Mouse (Mus musculus): ENCODE measurements around the gene Ak4. TPM values are rescaled to one million over a fixed set of nuclear protein-coding genes. Genes with fewer than 3 reads are reported as not detected.

The Ak4 gene
- polyA plus RNA-seq, 1 experiment: 1.5 TPM

DNA sequence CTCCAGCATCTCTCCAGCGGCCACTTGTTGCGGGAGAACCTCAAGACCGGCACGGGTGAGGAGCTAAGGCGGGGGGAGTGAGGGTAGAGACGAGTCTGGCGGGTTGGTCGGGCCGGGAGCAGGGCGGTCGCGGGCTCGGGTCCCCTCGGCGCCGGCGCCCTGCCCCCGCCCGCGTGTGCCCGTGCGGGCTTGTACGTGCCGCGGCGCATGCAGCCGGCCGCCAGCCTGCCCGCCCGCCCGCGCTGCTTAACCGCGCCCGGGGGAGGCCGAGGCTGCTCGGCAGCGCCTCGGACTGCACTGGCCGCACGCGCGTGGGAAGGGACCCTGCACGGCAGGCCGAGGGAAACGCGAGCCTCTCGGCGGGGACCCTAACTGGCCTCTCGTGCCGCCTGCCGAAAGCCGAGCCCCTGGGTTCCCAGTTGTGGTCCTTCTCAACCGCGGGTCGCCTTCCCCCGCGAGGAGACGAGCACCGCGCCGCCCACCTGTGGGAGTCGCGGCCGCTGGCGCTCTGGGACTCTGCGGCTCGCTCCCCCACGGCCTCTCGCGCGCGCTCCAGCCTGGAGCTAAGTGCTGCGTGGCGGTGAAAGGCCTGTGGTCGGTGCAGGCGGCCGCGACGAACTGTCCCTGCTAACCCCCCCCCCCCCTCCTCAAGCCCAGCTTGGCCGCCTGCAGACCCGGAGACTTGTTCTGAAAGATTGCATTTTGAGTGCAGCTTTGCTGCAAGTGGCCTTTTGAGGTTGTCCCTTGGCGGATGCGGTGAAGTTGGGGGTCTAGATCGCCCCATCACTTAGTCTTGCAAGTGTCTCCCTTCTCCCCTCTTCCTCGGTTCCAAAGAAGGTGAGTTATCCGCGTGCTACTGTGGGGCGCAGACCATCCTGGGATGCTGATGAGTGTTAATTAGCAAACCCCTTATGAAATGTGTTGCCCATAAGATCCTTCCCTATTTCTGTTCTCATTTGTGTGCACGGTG, 1.1 kb downstream of the Ak4 start:
- H3K36me3 ChIP-seq (ENCODE audit: control insufficient read depth, insufficient read depth, low read length): no peaks in the 10 kb centered on the region
- WGBS: 4% methylated on average over 89 of the region's 90 CpGs
- peak overlapping the region; percentile 45 for H3K4me3 ChIP-seq (ENCODE audit: control insufficient read depth, insufficient read depth, low read length)
- H3K27me3 ChIP-seq (ENCODE audit: control insufficient read depth, insufficient read depth, low read length): peaks cover 2% of the 10 kb centered on the region; the same call in 1 of the 2 replicates
- H3K4me1 ChIP-seq (replicated peaks; ENCODE audit: control insufficient read depth, insufficient read depth, low read length): peaks cover 11% of the 10 kb centered on the region
- TF ChIP-seq CTCF (IDR thresholded peaks at IDR 0.05; ENCODE audit: borderline replicate concordance, control insufficient read depth, extremely low read depth, insufficient read depth, low read length, poor library complexity): no peak
- TF ChIP-seq POLR2A (IDR thresholded peaks at IDR 0.05; ENCODE audit: control insufficient read depth, extremely low read depth, insufficient read depth, low read length, poor library complexity): no peak
- H3K27ac ChIP-seq (ENCODE audit: control insufficient read depth, insufficient read depth, low read length): no peak overlapping the region
- no peak for DNase-seq

DNA sequence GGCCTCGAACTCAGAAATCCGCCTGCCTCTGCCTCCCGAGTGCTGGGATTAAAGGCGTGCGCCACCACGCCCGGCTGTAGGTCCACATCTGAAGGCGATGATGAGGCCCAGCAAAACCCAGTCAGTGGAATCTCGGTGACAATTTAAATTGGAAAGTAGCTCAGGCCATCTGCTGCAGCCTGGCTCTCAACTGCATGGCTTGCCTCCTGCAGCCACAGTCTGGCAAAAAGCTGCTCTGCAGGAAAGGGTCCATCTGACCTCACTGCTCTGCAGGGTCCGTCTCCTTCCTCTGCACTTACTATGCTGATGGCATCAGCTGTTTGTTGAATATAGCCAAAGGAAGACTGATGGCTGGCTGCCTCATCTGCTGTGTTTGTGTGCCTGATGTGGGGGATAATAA, 3.9 kb downstream of the Ak4 start:
- WGBS: 94% methylated on average over 10 of the region's 10 CpGs
- no peak for TF ChIP-seq CTCF (IDR thresholded peaks at IDR 0.05; ENCODE audit: borderline replicate concordance, control insufficient read depth, extremely low read depth, insufficient read depth, low read length, poor library complexity)
- no peak for TF ChIP-seq POLR2A (IDR thresholded peaks at IDR 0.05; ENCODE audit: control insufficient read depth, extremely low read depth, insufficient read depth, low read length, poor library complexity)
- H3K36me3 ChIP-seq (ENCODE audit: control insufficient read depth, insufficient read depth, low read length): no peaks in the 10 kb centered on the region
- no peak overlapping the region for H3K4me3 ChIP-seq (ENCODE audit: control insufficient read depth, insufficient read depth, low read length)
- DNase-seq: no peak
- no peak overlapping the region for H3K27ac ChIP-seq (ENCODE audit: control insufficient read depth, insufficient read depth, low read length)
- peaks cover 11% of the 10 kb centered on the region for H3K4me1 ChIP-seq (replicated peaks; ENCODE audit: control insufficient read depth, insufficient read depth, low read length)
- no peaks in the 10 kb centered on the region; the same call in 1 of the 2 replicates for H3K27me3 ChIP-seq (ENCODE audit: control insufficient read depth, insufficient read depth, low read length)

DNA sequence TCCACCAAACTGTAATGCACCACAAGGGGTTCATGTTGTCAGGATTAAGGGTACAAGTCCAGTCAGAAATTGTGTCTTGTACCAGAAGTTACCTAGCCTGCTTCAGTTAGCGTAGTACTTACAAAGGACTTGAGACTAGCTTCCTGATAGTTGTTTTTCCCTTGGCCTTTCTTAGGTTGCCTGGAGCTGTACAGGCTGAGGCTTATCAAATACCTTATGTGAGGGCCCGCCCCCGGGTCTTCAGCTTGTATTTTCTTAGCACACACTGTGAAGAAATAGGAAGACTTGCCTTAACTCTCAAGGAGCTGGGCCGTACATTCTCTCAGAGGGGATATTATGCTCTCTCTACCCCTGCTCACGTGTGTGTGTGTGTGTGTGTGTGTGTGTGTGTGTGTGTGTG, 4.5 kb downstream of the Ak4 start:
- TF ChIP-seq CTCF (IDR thresholded peaks at IDR 0.05; ENCODE audit: borderline replicate concordance, control insufficient read depth, extremely low read depth, insufficient read depth, low read length, poor library complexity) (no peak), POLR2A (IDR thresholded peaks at IDR 0.05; ENCODE audit: control insufficient read depth, extremely low read depth, insufficient read depth, low read length, poor library complexity) (no peak)
- WGBS: 97% methylated on average over 5 of the region's 5 CpGs
- no peak for DNase-seq

DNA sequence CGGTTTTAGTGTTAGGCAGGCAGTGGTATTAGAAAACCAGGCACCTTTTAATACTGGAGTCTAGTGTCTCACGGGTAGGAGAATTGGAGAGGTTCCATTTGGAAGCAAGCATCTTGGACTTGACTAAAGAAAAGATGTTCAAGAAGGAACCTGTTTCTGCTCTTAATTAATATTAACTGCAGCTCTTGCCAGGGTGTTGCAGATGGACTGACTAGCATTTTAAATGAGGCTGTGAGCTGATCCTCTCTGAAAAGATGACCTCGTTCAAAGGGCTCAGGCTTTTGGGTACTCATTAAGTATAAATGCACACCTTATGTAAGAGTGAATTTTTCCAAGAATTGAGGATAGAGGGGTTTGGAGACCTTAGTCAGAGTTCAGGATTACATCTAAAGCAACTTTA, 5.4 kb downstream of the Ak4 start:
- WGBS: 93% methylated on average over 3 of the region's 3 CpGs
- DNase-seq: no peak
- TF ChIP-seq CTCF (IDR thresholded peaks at IDR 0.05; ENCODE audit: borderline replicate concordance, control insufficient read depth, extremely low read depth, insufficient read depth, low read length, poor library complexity) (no peak), POLR2A (IDR thresholded peaks at IDR 0.05; ENCODE audit: control insufficient read depth, extremely low read depth, insufficient read depth, low read length, poor library complexity) (no peak)
- no peaks in the 10 kb centered on the region for H3K27me3 ChIP-seq (ENCODE audit: control insufficient read depth, insufficient read depth, low read length)
- no peak overlapping the region for H3K27ac ChIP-seq (ENCODE audit: control insufficient read depth, insufficient read depth, low read length)
- no peak overlapping the region for H3K4me3 ChIP-seq (ENCODE audit: control insufficient read depth, insufficient read depth, low read length)
- no peaks in the 10 kb centered on the region for H3K36me3 ChIP-seq (ENCODE audit: control insufficient read depth, insufficient read depth, low read length)
- peaks cover 7% of the 10 kb centered on the region; the same call in 1 of the 2 replicates for H3K4me1 ChIP-seq (replicated peaks; ENCODE audit: control insufficient read depth, insufficient read depth, low read length)

More for the DNA sequence above, 4.5 kb downstream of the Ak4 start:
- peaks cover 11% of the 10 kb centered on the region for H3K4me1 ChIP-seq (replicated peaks; ENCODE audit: control insufficient read depth, insufficient read depth, low read length)
- no peak overlapping the region for H3K4me3 ChIP-seq (ENCODE audit: control insufficient read depth, insufficient read depth, low read length)
- no peak overlapping the region for H3K27ac ChIP-seq (ENCODE audit: control insufficient read depth, insufficient read depth, low read length)
- H3K27me3 ChIP-seq (ENCODE audit: control insufficient read depth, insufficient read depth, low read length): no peaks in the 10 kb centered on the region; the same call in 1 of the 2 replicates
- no peaks in the 10 kb centered on the region for H3K36me3 ChIP-seq (ENCODE audit: control insufficient read depth, insufficient read depth, low read length)

DNA sequence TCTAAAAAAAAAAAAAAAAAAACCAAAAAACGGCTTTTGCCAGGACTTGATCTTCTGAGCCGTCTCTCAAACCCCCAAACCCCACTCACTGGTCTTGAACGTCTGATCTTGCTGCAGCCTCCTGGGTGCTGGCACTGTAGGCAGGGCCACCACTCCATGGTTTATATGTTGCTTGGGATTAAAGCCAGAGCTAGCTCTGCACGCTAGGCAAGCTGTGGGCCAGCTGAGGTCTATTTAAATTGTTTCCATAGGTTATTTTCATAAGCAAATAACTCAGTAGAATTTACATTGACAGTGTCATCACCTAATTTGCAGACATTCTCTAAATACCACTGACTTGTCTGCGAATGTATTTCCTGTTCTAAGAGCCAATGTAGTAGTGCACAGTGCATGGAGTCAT, 6.0 kb downstream of the Ak4 start:
- Histone ChIP-seq H3K36me3 (ENCODE audit: control insufficient read depth, insufficient read depth, low read length) (no peaks in the 10 kb centered on the region), H3K27ac (ENCODE audit: control insufficient read depth, insufficient read depth, low read length) (no peak overlapping the region), H3K4me3 (ENCODE audit: control insufficient read depth, insufficient read depth, low read length) (no peak overlapping the region), H3K27me3 (ENCODE audit: control insufficient read depth, insufficient read depth, low read length) (no peaks in the 10 kb centered on the region), H3K4me1 (replicated peaks; ENCODE audit: control insufficient read depth, insufficient read depth, low read length) (peaks cover 5% of the 10 kb centered on the region; the same call in 1 of the 2 replicates)
- whole genome bisulfite sequencing: 90% methylated on average over 5 of the region's 5 CpGs
- DNase-seq: no peak
- no peak for TF ChIP-seq CTCF (IDR thresholded peaks at IDR 0.05; ENCODE audit: borderline replicate concordance, control insufficient read depth, extremely low read depth, insufficient read depth, low read length, poor library complexity)
- no peak for TF ChIP-seq POLR2A (IDR thresholded peaks at IDR 0.05; ENCODE audit: control insufficient read depth, extremely low read depth, insufficient read depth, low read length, poor library complexity)

DNA sequence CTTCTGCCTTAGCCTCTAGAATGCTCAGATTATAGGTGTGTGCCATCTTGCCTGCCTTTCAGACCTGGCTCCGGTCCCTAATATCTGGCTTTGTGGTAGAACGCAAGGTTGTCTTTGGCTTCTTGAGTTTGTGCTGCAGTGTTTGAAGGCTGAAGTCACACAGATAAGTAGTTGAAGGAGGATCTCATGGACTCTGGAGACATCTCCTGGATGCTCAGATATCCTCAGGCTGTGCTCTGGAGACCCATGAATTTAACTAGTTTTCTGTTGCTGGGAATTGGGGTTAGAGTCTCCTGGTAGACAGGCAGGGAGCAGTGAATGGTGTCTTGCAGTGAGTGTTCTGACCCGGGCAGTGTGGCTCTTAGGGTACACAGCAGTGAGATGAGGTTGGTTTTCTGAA, 6.6 kb downstream of the Ak4 start:
- no peak for DNase-seq
- Histone ChIP-seq H3K4me3 (ENCODE audit: control insufficient read depth, insufficient read depth, low read length) (no peak overlapping the region), H3K4me1 (replicated peaks; ENCODE audit: control insufficient read depth, insufficient read depth, low read length) (no peaks in the 10 kb centered on the region), H3K27ac (ENCODE audit: control insufficient read depth, insufficient read depth, low read length) (no peak overlapping the region), H3K27me3 (ENCODE audit: control insufficient read depth, insufficient read depth, low read length) (no peaks in the 10 kb centered on the region), H3K36me3 (ENCODE audit: control insufficient read depth, insufficient read depth, low read length) (no peaks in the 10 kb centered on the region)
- 99% methylated on average over 3 of the region's 3 CpGs for WGBS
- TF ChIP-seq CTCF (IDR thresholded peaks at IDR 0.05; ENCODE audit: borderline replicate concordance, control insufficient read depth, extremely low read depth, insufficient read depth, low read length, poor library complexity) (no peak), POLR2A (IDR thresholded peaks at IDR 0.05; ENCODE audit: control insufficient read depth, extremely low read depth, insufficient read depth, low read length, poor library complexity) (no peak)

Measured in thymus, adult 2 months (tissue).